Mouse (Mus musculus) lung, postnatal 25 days (tissue): ENCODE data around the gene Wnt6.

ENCODE experiments used
- DNase-seq: peaks from one replicate; pipeline ENCODE4 v3.0.0; 2022; ENCODE audit warnings: low spot score

The Wnt6 gene

DNA sequence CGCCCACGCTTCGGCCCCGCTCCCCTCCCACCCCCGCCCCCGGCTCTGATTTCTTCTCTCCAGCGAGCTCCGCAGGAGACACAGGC, at the start of gene Wnt6:
Gene Wnt6, plus strand, starts transcription at position 48 of the 86 bp plus-strand sequence.
- no peak for DNase-seq

DNA sequence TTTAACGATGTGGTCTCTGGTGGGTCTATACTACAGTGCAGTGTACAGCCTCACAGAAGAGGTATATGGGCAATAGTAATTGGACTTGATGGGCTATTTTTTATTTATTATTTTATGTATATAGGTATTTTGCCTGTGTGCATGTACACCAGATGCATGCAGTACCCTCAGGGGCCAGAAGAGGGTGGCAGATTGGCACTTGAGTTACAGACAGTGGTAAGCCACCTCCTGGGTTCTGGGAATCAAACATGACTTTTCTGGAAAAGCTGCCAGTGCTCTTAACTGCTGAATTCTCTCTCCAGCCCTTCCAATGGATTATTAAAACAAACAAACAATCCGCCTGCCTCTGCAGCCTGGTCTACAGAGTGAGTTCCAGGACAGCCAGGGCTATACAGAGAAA, 47.9 kb upstream of the Wnt6 start:
- DNase-seq: no peak

DNA sequence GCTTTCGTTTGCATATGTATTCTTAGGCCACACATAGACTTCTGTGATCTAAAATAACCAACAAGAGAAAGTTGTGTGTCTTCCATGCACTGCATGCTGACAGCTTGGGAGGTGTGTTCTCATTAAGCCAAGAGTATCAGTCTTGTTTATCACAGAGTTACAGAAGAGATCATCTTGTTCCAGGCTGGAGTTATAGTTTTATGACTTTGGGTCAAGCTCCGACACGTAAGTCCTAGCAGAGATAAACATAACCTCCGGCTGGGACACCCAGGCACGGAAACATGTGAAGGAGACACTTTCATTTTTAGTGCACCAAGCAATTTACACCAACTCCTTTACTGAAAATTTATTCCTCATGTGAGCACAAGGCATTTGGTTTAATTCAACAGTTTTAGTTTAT, 45.6 kb upstream of the Wnt6 start:
- no peak for DNase-seq

DNA sequence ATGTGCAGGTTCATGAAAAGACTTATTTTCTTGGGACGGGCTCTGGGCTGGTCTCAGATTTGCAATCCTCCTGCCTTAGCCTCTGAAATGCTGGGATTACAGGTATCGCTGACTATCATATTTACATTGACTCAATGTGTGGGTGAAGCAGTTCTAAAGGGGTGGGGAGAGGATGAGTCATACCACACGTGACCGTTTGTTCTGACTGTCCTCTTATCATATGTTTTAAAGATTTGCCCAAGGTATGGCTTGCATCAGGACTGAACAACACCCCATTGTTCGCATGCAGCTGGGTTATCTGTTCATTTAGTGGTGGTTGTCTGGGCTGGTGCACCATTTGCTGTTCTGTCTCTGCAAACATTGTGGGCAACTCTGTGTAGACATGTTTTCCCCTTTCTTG, 45.0 kb upstream of the Wnt6 start:
- DNase-seq: no peak

DNA sequence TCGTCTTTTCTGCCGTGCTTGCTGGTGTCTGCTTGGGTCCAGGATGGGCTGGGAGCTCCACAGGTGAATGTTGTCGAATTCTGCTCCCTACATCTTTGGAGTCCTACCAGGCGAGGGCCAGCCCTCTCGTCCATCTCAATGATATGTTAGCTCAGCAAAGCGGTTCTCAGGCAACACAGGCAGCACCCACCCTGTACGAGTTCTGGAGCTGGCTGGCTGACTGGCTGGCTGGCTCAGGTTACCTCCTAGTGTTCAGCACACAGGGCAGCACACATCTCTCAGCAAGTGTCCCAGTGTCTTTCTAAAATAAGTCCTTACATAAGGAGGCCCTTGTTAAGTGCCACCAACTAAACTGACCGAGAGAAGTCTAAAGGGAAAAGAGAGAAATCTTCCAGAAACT, 43.2 kb upstream of the Wnt6 start:
- no peak for DNase-seq

DNA sequence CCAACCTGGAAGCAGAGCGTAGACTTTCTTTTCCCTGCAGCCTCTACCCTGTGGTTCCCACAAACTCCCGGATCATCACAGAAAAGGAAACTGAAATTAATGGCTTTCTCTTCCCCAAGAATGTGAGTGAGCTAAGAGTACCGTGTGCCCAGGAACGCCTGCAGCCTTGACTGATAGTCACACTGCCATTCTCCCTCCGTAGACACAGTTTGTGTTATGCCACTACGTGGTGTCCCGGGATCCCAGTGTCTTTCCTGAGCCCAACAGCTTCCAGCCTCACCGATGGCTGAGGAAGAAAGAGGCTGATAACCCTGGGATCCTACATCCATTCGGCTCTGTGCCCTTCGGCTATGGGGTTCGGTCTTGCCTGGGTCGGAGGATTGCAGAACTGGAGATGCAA, 34.7 kb upstream of the Wnt6 start:
- no peak for DNase-seq

DNA sequence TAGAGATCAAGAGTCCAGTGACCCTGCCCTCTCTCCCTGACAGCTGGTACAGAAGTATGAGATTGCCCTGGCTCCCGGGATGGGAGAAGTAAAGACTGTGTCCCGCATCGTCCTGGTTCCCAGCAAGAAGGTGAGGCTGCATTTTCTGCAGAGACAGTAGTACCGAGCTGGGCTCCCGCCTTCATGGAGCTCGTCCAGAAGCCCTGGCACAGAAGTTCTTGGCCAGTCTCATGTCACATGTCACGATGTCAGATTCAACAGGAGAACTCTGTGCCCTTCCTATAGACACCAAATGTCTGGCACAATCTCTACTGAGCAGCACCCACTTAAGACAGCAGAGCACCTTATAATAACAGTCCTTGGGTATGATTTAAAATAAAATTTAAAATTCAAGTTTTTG, 34.2 kb upstream of the Wnt6 start:
- DNase-seq: no peak

DNA sequence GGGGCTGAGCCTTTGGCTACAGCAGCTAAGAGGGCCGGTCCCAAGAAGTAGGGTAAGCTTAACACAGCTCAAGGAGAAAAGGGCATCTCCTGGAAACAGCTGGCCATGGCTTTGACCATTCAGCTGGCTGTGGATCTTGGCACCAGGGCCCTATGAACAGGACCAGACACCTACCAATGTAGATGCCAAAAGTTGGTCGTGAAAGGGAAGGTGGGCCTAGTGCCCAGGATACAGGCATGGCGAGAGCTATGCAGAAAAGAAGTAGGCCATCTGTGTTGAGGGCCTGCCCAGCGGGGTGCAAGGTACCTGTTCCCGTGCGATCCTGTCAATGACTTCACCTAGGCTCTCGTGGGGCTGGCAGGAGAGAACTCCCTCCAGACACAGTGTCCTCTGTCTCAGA, 30.8 kb upstream of the Wnt6 start:
- no peak for DNase-seq

DNA sequence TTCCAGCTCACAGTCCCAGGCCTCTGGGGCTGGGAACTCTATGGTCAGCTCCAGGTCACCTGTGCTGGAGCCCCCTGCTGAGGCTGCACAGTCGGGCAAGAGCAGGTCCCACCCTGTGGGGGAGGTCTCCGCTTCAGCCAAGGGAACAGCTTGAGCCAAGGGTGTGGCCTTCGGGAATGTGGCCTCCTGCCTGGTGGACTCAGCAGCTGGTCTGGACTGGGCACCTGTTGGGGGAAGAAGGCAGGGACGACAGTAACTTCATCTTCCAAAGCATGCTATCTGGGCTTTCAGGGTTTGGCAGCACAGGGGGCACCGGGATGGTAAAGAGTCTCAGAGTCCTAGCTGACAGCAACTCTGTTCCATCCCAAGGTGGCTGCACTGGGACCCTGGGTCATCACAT, 24.4 kb upstream of the Wnt6 start:
- no peak for DNase-seq

DNA sequence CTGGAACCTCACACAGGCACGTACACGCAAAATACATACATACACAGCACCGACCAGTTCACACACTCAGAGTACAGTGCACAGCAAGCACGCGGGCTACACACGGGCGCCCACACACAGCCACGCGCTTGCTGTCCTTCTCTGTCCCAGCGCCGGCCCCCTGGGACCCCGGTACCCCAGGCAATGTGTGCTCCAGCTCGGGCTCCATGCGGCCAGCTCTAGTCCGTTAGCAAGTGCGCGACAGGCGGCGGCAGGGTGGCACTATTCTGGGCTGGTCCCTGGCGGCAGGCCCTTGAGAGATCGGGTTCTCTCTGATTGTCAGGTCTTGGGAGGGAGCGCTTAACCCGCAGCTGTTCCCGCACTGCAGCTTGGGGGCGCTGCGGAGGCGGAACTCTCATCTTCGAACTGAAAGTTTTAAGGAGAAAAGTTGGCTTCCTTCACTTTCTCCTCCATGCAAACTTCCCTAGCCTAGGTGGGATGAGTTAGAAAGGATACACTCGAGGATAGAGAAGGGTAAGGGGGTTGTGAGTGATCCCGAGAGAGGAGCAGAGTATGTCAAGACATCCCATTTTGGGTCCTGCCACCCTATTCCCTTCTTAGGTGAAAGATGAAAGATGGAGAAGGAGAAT, 22.9 kb upstream of the Wnt6 start, which contains the start of gene Prkag3:
Gene Prkag3, minus strand, starts transcription at position 579 of the 629 bp plus-strand sequence.
- DNase-seq: peak; percentile 54

DNA sequence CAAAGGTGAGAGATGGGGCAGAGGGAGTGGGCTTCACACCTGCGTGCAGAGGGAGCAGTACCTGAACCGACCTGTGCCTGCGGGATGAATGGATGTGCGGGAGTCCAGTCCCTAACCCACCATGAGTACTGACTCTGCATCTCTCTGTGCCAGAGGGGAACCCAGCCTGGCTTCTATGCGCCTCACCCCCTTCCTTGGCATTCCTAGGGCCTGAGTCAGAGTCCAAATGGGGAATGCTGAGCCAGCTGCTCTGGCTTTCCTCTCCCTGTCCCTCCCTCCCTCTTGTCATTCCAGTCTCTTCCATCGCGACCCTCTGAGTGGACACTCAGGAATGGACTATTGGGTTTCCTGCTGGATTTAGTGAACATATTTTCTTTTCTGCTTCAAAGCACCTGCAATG, 22.4 kb upstream of the Wnt6 start:
- DNase-seq: peak; percentile 75

DNA sequence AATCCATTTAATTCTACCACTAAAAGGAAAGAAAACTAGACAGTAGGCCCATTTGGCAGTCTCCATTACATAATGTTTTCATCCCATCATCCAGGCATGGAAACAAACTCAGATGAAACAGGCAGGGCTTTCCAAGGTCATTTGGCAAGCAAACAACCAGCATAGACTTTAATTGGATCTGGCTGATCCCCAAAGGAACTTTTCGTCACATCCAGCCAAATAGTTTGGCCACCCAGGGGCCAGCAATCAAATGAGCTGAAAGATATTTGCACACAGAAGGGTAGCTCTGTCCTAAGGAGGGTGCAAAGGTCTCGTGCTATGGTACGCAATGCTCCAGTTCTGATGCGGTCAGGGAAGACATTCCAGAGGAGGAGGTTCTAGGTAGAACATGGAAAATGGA, 21.0 kb upstream of the Wnt6 start:
- DNase-seq: no peak

DNA sequence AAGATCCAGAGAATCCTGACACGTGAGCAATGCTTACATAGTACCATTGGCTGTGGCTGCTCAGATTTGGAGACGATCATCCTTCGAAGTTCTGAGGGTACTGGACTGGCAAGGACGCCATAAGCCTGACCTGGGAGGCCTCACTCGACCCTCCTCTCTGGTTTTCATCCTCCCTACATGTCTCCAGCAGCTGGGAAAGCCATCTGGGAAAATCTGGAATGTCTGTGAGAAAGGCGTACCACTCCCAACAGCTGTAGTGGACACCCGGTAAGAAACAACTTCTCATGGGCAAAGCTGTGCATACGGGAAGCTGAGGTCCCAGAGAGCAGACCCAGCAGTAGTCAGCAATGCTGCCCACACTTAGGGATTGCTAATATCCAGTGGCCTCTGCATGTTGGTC, 19.5 kb upstream of the Wnt6 start:
- no peak for DNase-seq

DNA sequence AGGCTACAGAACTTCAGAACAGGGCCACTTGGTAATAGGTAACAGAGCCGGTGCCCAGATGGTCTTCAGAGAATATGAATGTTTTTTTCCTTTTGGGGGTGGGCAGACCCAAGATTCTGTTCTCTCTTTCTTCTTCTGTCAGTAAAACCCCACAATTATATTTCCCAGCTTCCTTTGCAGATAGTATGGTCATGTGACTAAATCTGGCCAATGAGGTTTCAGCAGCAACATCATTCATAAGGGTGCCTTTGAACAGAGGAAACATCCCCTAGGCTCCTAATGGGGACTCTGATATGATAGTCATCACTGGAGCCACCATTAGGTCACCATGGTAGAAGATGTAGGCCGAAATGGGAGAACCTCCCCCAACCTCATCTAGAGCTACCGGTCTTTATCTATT, 18.9 kb upstream of the Wnt6 start:
- no peak for DNase-seq

DNA sequence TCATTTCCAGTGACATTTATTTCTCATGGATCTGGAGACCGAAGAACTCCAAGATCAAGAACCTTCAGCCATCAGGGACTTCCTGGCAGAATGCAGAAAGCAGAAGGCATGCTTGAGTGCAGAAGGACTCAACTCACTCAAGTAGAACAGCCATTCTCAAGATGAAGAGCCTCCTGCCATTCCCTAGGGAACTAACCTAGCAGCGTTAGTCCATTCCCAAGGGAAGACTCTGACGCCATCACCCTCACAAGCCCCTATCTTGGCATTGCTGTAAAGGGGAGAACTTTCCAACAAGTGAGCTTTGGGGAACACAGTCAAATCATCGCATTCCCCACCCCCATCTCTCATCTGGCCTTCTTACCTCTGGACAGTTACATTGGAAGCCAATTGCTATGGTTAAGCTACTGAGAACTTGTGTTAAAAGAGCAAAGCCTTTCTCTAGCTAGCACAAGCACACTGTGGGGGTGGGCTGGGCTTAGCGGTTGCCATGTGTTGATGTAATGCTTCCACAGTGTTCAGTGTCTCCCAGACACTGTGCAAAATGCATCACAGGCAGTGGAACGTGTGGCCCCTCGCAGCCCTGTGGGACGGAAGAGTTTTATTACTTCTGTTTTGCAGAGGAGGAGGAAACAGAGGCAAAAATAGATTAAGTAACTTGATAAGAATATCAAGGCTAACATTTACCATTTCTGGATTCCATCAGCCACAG, 18.3 kb upstream of the Wnt6 start:
- DNase-seq: no peak

DNA sequence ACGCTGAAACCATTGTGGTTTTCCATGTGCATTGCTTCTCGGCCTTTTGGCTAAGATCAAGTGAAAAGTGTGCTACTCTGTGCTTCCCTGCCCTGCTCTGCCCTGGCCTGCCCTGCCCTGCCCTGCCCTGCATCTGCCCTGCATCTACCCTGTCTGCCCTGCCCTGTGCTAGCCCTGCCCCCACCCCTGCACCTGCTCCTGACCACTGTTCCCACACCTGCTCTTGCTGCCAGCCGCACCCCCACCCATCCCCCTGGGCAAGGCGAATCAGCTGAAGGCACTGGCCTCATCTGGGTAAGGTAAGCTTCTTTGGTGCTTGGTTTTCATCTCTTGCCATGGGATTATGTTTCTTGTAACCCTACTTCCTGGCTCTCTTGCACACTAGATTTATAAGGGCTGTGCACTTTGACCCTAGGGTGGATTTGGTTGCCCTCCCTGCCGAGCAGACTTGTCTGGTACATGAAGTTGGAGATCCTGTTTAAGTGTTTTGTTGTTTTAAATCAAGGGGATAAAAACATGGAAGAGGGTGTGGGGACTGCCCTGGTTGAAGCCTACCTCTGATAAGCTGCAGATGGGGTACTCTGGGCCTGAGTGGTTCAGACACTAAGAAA, 17.4 kb upstream of the Wnt6 start:
- DNase-seq: no peak

DNA sequence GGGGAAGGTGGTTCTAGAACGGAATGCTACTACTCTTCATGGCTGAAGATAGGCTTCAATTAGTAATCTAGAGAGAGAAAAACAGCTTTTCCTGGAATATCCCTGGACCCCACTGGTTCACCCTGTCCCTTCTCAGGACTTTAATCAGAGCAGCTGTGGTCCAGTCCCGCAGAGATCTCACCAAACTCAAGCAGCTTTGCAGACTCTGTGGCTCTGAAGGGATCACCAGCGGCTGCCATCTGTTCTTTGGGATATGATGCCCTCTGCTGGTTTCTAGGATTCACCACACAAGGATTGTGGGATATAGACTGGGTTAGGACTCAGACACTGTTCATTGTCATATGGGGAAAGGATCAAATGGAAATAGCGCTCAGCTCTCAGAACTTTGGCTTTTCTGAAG, 11.9 kb upstream of the Wnt6 start:
- DNase-seq: peak; percentile 61

DNA sequence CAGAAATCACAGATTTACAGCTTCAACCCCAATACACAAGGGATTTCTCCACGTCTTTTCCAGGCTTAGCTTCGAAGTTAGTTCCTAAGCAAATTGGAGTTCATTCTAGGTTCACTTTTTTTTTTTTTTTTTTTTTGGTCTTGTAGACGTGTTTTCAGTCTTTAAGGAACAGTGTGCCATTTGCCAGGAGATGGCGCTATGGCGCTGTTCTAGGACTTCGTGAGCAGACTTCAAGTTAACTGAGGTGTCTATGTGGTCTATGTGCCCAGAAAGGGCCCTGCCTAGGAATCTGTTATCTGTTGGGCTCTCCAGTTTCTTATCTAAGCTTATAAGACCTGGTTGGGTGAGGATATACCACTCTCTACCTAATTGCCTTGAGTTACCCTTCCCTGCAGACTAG, 8.6 kb upstream of the Wnt6 start:
- peak; percentile 61 for DNase-seq

DNA sequence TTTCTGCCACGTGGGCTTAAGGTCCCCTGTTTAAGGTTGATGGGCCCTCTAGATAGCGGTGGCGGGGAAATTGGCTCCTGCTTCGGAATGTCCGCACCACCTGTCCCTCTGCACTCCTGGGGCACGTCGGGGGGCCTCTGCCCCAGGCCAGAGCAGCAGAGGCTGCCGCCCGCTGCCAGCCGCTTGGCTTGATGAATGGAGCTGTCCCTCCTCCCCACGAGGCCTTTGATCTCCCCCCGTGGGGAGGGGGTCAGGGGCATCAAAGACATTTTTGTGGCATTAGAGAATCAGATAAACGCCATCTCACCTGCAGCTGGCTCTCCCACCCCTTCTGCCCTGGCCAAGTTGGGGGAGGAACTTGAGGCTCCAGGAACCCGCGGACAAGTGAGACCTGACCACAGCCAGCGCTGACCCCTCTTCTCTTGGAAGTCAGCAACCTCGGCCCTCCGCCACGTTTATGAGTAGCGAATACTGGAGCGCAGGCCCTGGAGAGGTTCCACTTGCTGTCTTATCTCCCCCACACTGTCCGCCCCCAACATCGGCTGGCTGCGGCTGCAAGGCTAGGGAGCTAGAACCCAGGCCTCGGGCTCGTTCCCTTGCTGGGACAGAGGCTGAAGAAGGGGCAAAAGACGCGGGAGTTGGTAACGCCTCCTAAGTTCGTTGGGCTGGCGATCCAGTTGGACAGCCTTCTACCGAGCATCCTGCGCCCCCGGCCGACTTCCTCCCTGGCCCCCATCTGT, 795 bp upstream of the Wnt6 start:
- no peak for DNase-seq

DNA sequence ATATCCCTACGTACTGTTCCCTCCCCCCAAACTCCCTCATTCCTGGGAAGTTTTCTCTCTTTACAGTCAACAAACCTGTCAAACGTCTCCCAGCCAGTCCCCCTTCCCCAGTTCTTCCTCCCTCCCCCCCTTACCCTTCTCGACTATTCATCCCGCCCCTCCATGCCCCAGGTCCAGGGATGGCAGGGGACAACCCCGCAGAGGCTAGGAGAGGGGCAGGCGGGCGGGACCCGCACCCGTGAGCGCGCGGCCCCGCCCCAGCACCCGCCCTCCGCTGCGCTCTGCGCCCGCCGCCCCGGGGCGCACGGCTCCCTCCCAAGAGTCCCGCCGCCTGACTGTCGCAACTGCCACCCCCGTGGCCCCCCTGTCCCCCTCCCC, 236 bp upstream of the Wnt6 start:
- DNase-seq: no peak

DNA sequence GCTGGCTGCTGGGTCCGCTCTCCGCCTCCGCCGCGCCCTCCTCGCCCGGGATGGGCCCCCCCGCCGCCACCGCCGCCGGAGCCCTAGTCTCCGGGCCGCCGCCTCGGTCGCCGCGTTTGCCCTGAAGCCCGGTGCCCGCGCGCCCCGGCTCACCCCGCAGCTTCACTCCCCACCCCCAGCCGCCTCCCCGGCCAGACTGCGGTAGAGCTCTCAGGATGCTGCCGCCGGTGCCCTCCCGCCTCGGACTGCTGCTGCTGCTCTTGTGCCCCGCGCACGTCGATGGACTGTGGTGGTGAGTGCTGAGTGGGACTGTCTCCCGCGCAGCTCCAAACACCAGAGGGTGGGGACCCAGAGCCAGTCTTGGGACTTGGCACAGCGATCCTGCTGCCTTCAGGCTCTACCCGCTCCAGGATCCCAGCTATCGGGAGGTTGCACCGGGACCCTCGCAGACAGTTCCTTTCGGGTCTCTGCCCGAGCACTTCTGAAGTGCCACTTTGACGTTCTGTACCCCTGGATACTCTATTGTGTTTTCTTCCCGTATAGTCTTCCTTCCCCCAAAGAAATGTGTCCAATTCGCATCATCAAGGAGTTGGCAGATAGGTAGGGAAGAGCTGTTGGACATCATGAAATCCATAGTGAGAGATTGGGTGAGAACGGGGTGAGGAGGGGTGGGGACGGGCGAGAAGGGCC, 384 bp downstream of the Wnt6 start:
- DNase-seq: no peak

DNA sequence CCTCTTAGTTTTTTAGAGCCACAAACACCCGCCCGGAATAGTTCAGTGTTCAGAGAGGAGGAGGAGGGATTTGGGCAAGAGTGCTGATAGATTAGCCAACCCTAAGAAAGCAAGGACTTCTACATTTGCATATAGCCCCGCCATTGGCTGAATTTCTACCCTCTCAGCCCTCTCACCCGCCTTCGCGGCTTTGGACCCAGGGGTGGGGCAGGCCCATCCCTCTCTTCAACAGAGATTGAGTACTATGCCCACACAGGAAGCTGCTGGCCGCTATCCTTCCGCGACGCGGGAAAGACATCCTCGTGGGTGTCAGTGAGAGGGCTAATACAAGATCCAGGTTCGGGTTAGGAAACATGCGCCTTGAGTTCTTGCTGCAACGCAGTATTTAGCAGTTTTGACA, 1.4 kb downstream of the Wnt6 start:
- peak; percentile 88 for DNase-seq

DNA sequence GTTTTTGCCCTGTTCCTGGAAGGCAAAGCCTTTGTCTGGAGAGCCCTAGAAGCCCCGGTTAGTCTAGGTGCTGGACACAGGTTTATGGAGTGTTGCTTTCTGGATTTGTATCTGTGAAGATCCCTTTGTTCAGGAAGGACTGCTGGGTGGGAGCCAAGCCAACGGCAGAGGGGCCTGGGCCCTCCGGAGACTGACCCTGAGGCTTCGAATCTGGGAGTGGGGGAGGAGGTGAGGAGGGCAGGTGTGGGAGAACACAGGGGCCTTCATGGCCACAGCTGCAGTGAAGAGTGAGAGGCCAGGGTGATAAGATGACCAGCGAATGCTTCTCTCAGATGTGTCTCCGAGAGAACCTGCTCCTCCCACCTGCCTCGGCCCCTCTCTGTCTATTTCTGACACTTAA, 2.4 kb downstream of the Wnt6 start:
- DNase-seq: no peak
